Mouse (Mus musculus) stomach, embryonic 16.5 days (tissue): Measurements from ENCODE around the gene Olfr764-ps1. TPM values are rescaled to one million over a fixed set of nuclear protein-coding genes. Genes with fewer than 3 reads are reported as not detected.
A peak's percentile ranks its signal among the peaks of the same experiment; 100 is the strongest.
"Not testable (repeated sequence)": the region's sequence is repeated elsewhere in the genome, so short reads cannot be mapped to it uniquely, and the experiment has no call there.

ENCODE experiments used
- ATAC-seq: fragments of 200-750 bp; cut with Nextera tagmentation; 2 replicates; pipeline ENCODE4 v1.8.0; 2017; ENCODE audit warnings: moderate number of reproducible peaks, moderate TSS enrichment; ENCODE audit not compliant: insufficient read depth, low FRiP score
- H3K27ac ChIP-seq: fragments of 300-500 bp; sonication (generic); 2 replicates; pipeline ENCODE4 v1.5.1; 2014; ENCODE audit warnings: low read length
- H3K27me3 ChIP-seq: fragments of 300-500 bp; sonication (generic); 2 replicates; pipeline ENCODE4 v1.6.1; 2014; ENCODE audit warnings: low read length, control low read depth, mixed read lengths; ENCODE audit not compliant: control insufficient read depth, insufficient read depth
- H3K36me3 ChIP-seq: fragments of 300-500 bp; sonication (generic); 2 replicates; pipeline ENCODE4 v1.6.1; 2014; ENCODE audit warnings: low read length; ENCODE audit not compliant: control insufficient read depth, insufficient read depth
- H3K4me1 ChIP-seq: fragments of 300-500 bp; sonication (generic); 2 replicates; pipeline ENCODE4 v1.6.1; 2014; ENCODE audit warnings: low read length, control low read depth, mixed read lengths; ENCODE audit not compliant: control insufficient read depth, insufficient read depth
- H3K4me2 ChIP-seq: fragments of 300-500 bp; sonication (generic); 2 replicates; pipeline ENCODE4 v1.6.1; 2014; ENCODE audit warnings: low read depth, low read length, mixed read lengths
- H3K4me3 ChIP-seq: fragments of 300-500 bp; sonication (generic); replicated peaks from 2 replicates; pipeline ENCODE4 v1.5.1; 2014; ENCODE audit warnings: mild to moderate bottlenecking, low read length
- H3K9ac ChIP-seq: fragments of 300-500 bp; sonication (generic); 2 replicates; pipeline ENCODE4 v1.6.1; 2014; ENCODE audit warnings: low read length
- H3K9me3 ChIP-seq: fragments of 300-500 bp; sonication (generic); replicated peaks from 2 replicates; pipeline ENCODE4 v1.6.1; 2016; ENCODE audit warnings: low read length, control low read depth; ENCODE audit not compliant: control insufficient read depth
- WGBS: fragments of 180-500 bp; shearing (Covaris S2); extraction: QIAGEN DNeasy Blood & Tissue Kit; methylation state at CpG from one replicate; pipeline ENCODE4 v1.1.7; 2014; 5-methylcytosine and 5-hydroxymethylcytosine counted together
- polyA plus RNA-seq: library from polyadenylated mRNA; unstranded; fragments of >200 nt; fragmentation: Nextera tagmentation; extraction: Ambion mirVana; gene quantifications from 2 replicates; pipeline ENCODE4 v1.2.1, GENCODE M21; 2015

The Olfr764-ps1 gene
- polyA plus RNA-seq, 1 experiment from 2014 or later = not detected

- no peak for ATAC-seq
- Histone ChIP-seq H3K36me3 (no peaks in the 10 kb centered on the region), H3K4me2 (no peak within 1 kb of the TSS), H3K9ac (no peak within 1 kb of the TSS), H3K27ac (no peak within 1 kb of the TSS), H3K27me3 (no peaks in the 10 kb centered on the region), H3K4me3 (no peak within 1 kb of the TSS), H3K4me1 (no peaks in the 10 kb centered on the region), H3K9me3 (0 out of 2 replicates have a peak, but pooled peaks cover 3% of the 10 kb centered on the region)
- WGBS = 61% methylated on average over 2 of the region's 2 CpGs
These were observed 29.3 kb downstream of the Olfr764-ps1 start, which contains the start of gene Olfr763 for GRCm38 (mm10) chr10:129010288-129010841. TSS of gene Olfr763 (plus strand) at chr10:129010791.

- Histone ChIP-seq H3K4me1 (no peaks in the 10 kb centered on the region), H3K9me3 (0 out of 2 replicates have a peak, but pooled peaks cover 3% of the 10 kb centered on the region), H3K27me3 (no peaks in the 10 kb centered on the region), H3K4me3 (no peak overlapping the region), H3K27ac (no peak overlapping the region), H3K4me2 (no peak overlapping the region), H3K36me3 (no peaks in the 10 kb centered on the region), H3K9ac (no peak overlapping the region)
- ATAC-seq = peak; percentile 58; the same call in 1 of the 2 replicates
- 68% methylated on average over 14 of the region's 14 CpGs for WGBS
These were observed 35.4 kb downstream of the Olfr764-ps1 start for GRCm38 (mm10) chr10:129004032-129004920.

GRCm38 (mm10) chr10:128996523-128997040, 43.1 kb downstream of the Olfr764-ps1 start:
- Histone ChIP-seq H3K27me3 (no peaks in the 10 kb centered on the region), H3K4me1 (no peaks in the 10 kb centered on the region), H3K36me3 (no peaks in the 10 kb centered on the region), H3K4me3 (no peak overlapping the region), H3K9me3 (no peaks in the 10 kb centered on the region), H3K4me2 (no peak overlapping the region), H3K27ac (no peak overlapping the region), H3K9ac (no peak overlapping the region)
- ATAC-seq = no peak; the same call in 1 of the 2 replicates
- 70% methylated on average over 4 of the region's 4 CpGs for WGBS

- no peak overlapping the region for H3K27ac ChIP-seq
- H3K9me3 ChIP-seq = no peaks in the 10 kb centered on the region
- H3K9ac ChIP-seq = no peak overlapping the region
- H3K4me2 ChIP-seq = no peak overlapping the region
- 75% methylated on average over 1 of the region's 1 CpGs for WGBS
- no peaks in the 10 kb centered on the region for H3K4me1 ChIP-seq
- no peaks in the 10 kb centered on the region for H3K27me3 ChIP-seq
- no peak for ATAC-seq
- H3K36me3 ChIP-seq = no peaks in the 10 kb centered on the region
- no peak overlapping the region for H3K4me3 ChIP-seq
These were observed 43.9 kb downstream of the Olfr764-ps1 start for GRCm38 (mm10) chr10:128995796-128996195.

GRCm38 (mm10) chr10:128990994-128991393, 48.7 kb downstream of the Olfr764-ps1 start:
- Histone ChIP-seq H3K9me3 (no peaks in the 10 kb centered on the region), H3K4me1 (no peaks in the 10 kb centered on the region), H3K27me3 (no peaks in the 10 kb centered on the region), H3K9ac (no peak overlapping the region), H3K27ac (no peak overlapping the region), H3K36me3 (no peaks in the 10 kb centered on the region), H3K4me2 (no peak overlapping the region), H3K4me3 (no peak overlapping the region)
- ATAC-seq = no peak

- 59% methylated on average over 7 of the region's 10 CpGs for WGBS
- H3K27ac ChIP-seq = not testable (repeated sequence)
- peak; percentile 47; the same call in 1 of the 2 replicates for ATAC-seq
These were observed 49.4 kb downstream of the Olfr764-ps1 start for GRCm38 (mm10) chr10:128990129-128990850.

GRCm38 (mm10) chr10:128989131-128989530, 50.6 kb downstream of the Olfr764-ps1 start, which contains the start of gene Olfr9:
TSS of gene Olfr9 (plus strand) at chr10:128989431.
- not testable (repeated sequence) for H3K36me3 ChIP-seq, H3K4me3 ChIP-seq, H3K27me3 ChIP-seq, H3K9ac ChIP-seq, H3K4me1 ChIP-seq, H3K9me3 ChIP-seq, ATAC-seq, H3K27ac ChIP-seq, H3K4me2 ChIP-seq
- 53% methylated on average over 1 of the region's 1 CpGs for WGBS

More at GRCm38 (mm10) chr10:128990129-128990850, 49.4 kb downstream of the Olfr764-ps1 start:
- H3K4me1 ChIP-seq, H3K9ac ChIP-seq, H3K27me3 ChIP-seq, H3K36me3 ChIP-seq, H3K9me3 ChIP-seq, H3K4me3 ChIP-seq, H3K4me2 ChIP-seq: not testable (repeated sequence)
